Mouse (Mus musculus): ENCODE data around the gene Uqcrh. TPM values are rescaled to one million over a fixed set of nuclear protein-coding genes. Genes with fewer than 3 reads are reported as not detected.
A peak's percentile ranks its signal among the peaks of the same experiment; 100 is the strongest.

Gene Uqcrh
- polyA plus RNA-seq, 1 experiment from 2014 or later = 452 TPM

GRCm38 (mm10) chr4:116052526-116053293 is 22.2 kb downstream of the Uqcrh start:
- 10% methylated on average over 22 of the region's 22 CpGs for WGBS

GRCm38 (mm10) chr4:116049211-116049610 is 25.7 kb downstream of the Uqcrh start:
- H3K9me3 ChIP-seq = no peaks in the 10 kb centered on the region
- no peak overlapping the region for H3K9ac ChIP-seq (replicated peaks)
- no peak overlapping the region for H3K4me2 ChIP-seq
- no peak for ATAC-seq (ENCODE audit: insufficient number of reproducible peaks, insufficient read depth, low FRiP score, low TSS enrichment, low read depth)
- no peak overlapping the region for H3K4me3 ChIP-seq (replicated peaks)
- peaks cover 13% of the 10 kb centered on the region; the same call in 1 of the 2 replicates for H3K4me1 ChIP-seq (replicated peaks)
- H3K36me3 ChIP-seq = peaks cover 23% of the 10 kb centered on the region
- WGBS = 80% methylated on average over 3 of the region's 3 CpGs
- H3K27ac ChIP-seq = no peak overlapping the region
- H3K27me3 ChIP-seq = no peaks in the 10 kb centered on the region

More at GRCm38 (mm10) chr4:116052526-116053293, 22.2 kb downstream of the Uqcrh start:
- H3K36me3 ChIP-seq = peaks cover 11% of the 10 kb centered on the region
- peak overlapping the region; percentile 89 for H3K27ac ChIP-seq
- H3K4me1 ChIP-seq (replicated peaks) = peaks cover 16% of the 10 kb centered on the region; the same call in 1 of the 2 replicates
- no peaks in the 10 kb centered on the region for H3K27me3 ChIP-seq
- no peak for ATAC-seq (ENCODE audit: insufficient number of reproducible peaks, insufficient read depth, low FRiP score, low TSS enrichment, low read depth)
- H3K4me3 ChIP-seq (replicated peaks) = peak overlapping the region; percentile 53
- peak overlapping the region; percentile 80 for H3K4me2 ChIP-seq
- H3K9ac ChIP-seq (replicated peaks) = peak overlapping the region; percentile 63
- no peaks in the 10 kb centered on the region for H3K9me3 ChIP-seq

- H3K4me2 ChIP-seq = no peak overlapping the region
- no peak for ATAC-seq (ENCODE audit: insufficient number of reproducible peaks, insufficient read depth, low FRiP score, low TSS enrichment, low read depth)
- H3K27ac ChIP-seq = no peak overlapping the region
- no peak overlapping the region for H3K9ac ChIP-seq (replicated peaks)
- H3K9me3 ChIP-seq = no peaks in the 10 kb centered on the region
- peaks cover 11% of the 10 kb centered on the region; the same call in 1 of the 2 replicates for H3K4me1 ChIP-seq (replicated peaks)
- no peak overlapping the region for H3K4me3 ChIP-seq (replicated peaks)
- no peaks in the 10 kb centered on the region for H3K27me3 ChIP-seq
- H3K36me3 ChIP-seq = peaks cover 30% of the 10 kb centered on the region
- WGBS = 82% methylated on average over 7 of the region's 7 CpGs
Observed at GRCm38 (mm10) chr4:116048130-116048920, 26.5 kb downstream of the Uqcrh start.

- no peaks in the 10 kb centered on the region for H3K27me3 ChIP-seq
- no peak overlapping the region for H3K4me2 ChIP-seq
- 91% methylated on average over 1 of the region's 1 CpGs for WGBS
- H3K4me3 ChIP-seq (replicated peaks) = no peak overlapping the region
- peaks cover 36% of the 10 kb centered on the region for H3K36me3 ChIP-seq
- H3K27ac ChIP-seq = no peak overlapping the region
- no peak overlapping the region for H3K9ac ChIP-seq (replicated peaks)
- H3K4me1 ChIP-seq (replicated peaks) = peaks cover 7% of the 10 kb centered on the region; the same call in 1 of the 2 replicates
- H3K9me3 ChIP-seq = no peaks in the 10 kb centered on the region
- ATAC-seq (ENCODE audit: insufficient number of reproducible peaks, insufficient read depth, low FRiP score, low TSS enrichment, low read depth) = no peak
Observed at GRCm38 (mm10) chr4:116047681-116048080, 27.2 kb downstream of the Uqcrh start.

DNA sequence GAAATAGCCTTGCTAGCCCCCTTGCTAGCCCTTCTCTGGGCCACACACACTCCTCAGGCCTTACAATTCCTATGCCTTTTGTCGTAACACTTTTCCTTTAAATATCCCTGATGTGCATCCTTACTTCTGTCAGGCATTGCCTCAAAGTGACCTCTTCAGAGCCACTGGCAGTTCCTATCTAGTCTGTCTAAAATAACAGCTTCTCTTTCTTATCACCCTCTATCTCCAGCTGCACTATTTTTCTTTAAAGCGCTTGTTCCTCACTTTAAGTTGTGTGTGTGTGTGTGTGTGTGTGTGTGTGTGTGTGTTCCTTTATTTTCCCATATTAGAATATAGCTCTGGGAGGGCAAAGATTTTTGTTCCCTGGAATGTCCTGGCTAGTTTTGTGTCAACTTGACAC is 28.3 kb downstream of the Uqcrh start:
- ATAC-seq (ENCODE audit: insufficient number of reproducible peaks, insufficient read depth, low FRiP score, low TSS enrichment, low read depth) = no peak
- peaks cover 45% of the 10 kb centered on the region for H3K36me3 ChIP-seq
- no peak overlapping the region for H3K9ac ChIP-seq (replicated peaks)
- WGBS = 92% methylated on average over 2 of the region's 2 CpGs
- H3K9me3 ChIP-seq = no peaks in the 10 kb centered on the region
- H3K4me3 ChIP-seq (replicated peaks) = no peak overlapping the region
- no peak overlapping the region for H3K4me2 ChIP-seq
- no peaks in the 10 kb centered on the region for H3K4me1 ChIP-seq (replicated peaks)
- no peak overlapping the region for H3K27ac ChIP-seq
- no peaks in the 10 kb centered on the region for H3K27me3 ChIP-seq

- Histone ChIP-seq H3K4me3 (replicated peaks) (no peak overlapping the region), H3K27ac (no peak overlapping the region), H3K36me3 (peaks cover 55% of the 10 kb centered on the region), H3K9me3 (no peaks in the 10 kb centered on the region), H3K4me2 (no peak overlapping the region), H3K27me3 (no peaks in the 10 kb centered on the region), H3K9ac (replicated peaks) (no peak overlapping the region), H3K4me1 (replicated peaks) (no peaks in the 10 kb centered on the region)
- 85% methylated on average over 3 of the region's 3 CpGs for WGBS
- no peak for ATAC-seq (ENCODE audit: insufficient number of reproducible peaks, insufficient read depth, low FRiP score, low TSS enrichment, low read depth)
Observed at GRCm38 (mm10) chr4:116042186-116042585, 32.7 kb downstream of the Uqcrh start.

- no peak overlapping the region for H3K4me3 ChIP-seq (replicated peaks)
- H3K9me3 ChIP-seq = no peaks in the 10 kb centered on the region
- H3K4me2 ChIP-seq = no peak overlapping the region
- H3K36me3 ChIP-seq = peaks cover 65% of the 10 kb centered on the region
- H3K4me1 ChIP-seq (replicated peaks) = no peaks in the 10 kb centered on the region
- no peak overlapping the region for H3K27ac ChIP-seq
- no peak for ATAC-seq (ENCODE audit: insufficient number of reproducible peaks, insufficient read depth, low FRiP score, low TSS enrichment, low read depth)
- H3K9ac ChIP-seq (replicated peaks) = no peak overlapping the region
- no peaks in the 10 kb centered on the region for H3K27me3 ChIP-seq
- 86% methylated on average over 2 of the region's 2 CpGs for WGBS
Observed at GRCm38 (mm10) chr4:116040466-116040865, 34.4 kb downstream of the Uqcrh start.

- Histone ChIP-seq H3K27me3 (no peaks in the 10 kb centered on the region), H3K9me3 (no peaks in the 10 kb centered on the region), H3K9ac (replicated peaks) (no peak overlapping the region), H3K4me1 (replicated peaks) (no peaks in the 10 kb centered on the region), H3K4me3 (replicated peaks) (no peak overlapping the region), H3K4me2 (no peak overlapping the region), H3K27ac (no peak overlapping the region), H3K36me3 (peaks cover 55% of the 10 kb centered on the region)
- 85% methylated on average over 5 of the region's 5 CpGs for WGBS
- no peak for ATAC-seq (ENCODE audit: insufficient number of reproducible peaks, insufficient read depth, low FRiP score, low TSS enrichment, low read depth)
Observed at GRCm38 (mm10) chr4:116033374-116033773, 41.5 kb downstream of the Uqcrh start.

DNA sequence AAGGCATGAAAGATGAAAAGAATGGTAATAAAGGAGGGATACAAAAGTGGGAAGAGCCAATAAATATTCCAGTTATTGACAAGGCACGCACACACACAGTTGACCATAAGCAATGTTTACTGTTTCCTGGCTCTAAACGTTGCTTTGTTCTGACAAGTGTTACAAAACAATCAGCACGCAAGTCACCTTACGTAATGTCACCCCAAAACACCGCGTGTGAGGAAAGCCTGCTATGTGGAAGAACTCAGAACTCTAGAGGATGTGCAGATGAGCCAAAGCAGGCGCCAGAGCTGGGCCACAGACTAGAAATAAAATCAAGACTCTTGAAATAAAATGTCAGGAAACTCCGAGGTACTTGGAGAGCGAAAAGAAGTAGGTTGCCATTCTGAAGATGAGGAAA is 42.0 kb downstream of the Uqcrh start:
- ATAC-seq (ENCODE audit: insufficient number of reproducible peaks, insufficient read depth, low FRiP score, low TSS enrichment, low read depth) = no peak
- Histone ChIP-seq H3K27ac (no peak overlapping the region), H3K4me1 (replicated peaks) (no peaks in the 10 kb centered on the region), H3K9ac (replicated peaks) (no peak overlapping the region), H3K4me3 (replicated peaks) (no peak overlapping the region), H3K27me3 (no peaks in the 10 kb centered on the region), H3K9me3 (no peaks in the 10 kb centered on the region), H3K36me3 (peaks cover 54% of the 10 kb centered on the region), H3K4me2 (no peak overlapping the region)
- WGBS = 91% methylated on average over 9 of the region's 9 CpGs

DNA sequence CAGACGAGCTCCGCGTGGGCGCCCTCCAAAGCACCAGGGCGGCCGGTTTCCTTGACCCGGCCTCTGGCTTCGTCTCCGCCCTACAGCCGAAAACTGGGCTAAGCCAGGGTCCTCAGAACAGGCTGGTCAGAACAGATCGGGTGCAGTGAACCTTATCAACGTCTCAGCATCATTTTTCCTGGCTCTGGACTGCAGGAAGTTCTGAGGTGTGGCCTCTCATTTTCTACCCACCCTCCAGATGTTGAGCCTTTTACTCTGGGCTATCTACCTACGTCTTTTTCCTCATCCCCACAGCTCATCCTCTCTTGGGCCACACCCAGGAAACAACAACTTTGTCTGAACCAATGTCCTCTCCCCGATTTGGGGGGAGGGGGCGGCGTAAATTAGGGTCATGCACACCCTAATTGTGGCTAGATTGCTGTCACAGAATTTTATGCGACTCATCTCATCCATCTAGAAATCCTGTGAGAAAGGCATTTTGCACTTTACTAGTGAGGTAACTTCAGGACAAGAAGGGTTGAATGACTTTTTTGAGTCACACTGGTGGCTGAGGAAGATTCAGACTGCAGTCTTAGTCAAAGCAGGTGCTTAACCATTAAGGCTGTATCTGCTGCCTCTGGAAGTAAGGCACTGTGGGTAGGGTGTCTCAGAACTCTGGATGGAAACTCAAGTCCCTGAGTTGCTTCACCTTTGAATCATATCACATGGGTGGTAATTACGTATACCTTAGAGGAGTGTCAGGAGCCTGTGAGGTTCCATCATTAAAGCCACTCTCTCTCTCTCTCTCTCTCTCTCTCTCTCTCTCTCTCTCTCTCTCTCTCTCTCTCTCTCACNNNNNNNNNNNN is 56.7 kb downstream of the Uqcrh start, which contains the start of gene Faah:
TSS of gene Faah (minus strand) at position 25 of the 845 bp plus-strand sequence.
- no peak within 1 kb of the TSS for H3K27ac ChIP-seq
- 6% methylated on average over 18 of the region's 18 CpGs for WGBS

More for the DNA sequence above, 56.7 kb downstream of the Uqcrh start, which contains the start of gene Faah:
- H3K27me3 ChIP-seq = peaks cover 82% of the 10 kb centered on the region
- peak within 1 kb of the TSS; percentile 61 for H3K4me3 ChIP-seq (replicated peaks)
- peaks cover 23% of the 10 kb centered on the region for H3K4me1 ChIP-seq (replicated peaks)
- H3K9ac ChIP-seq (replicated peaks) = peak within 1 kb of the TSS; percentile 59
- H3K36me3 ChIP-seq = no peaks in the 10 kb centered on the region
- no peak for ATAC-seq (ENCODE audit: insufficient number of reproducible peaks, insufficient read depth, low FRiP score, low TSS enrichment, low read depth)
- 0 out of 2 replicates have a peak, but pooled peaks cover 3% of the 10 kb centered on the region for H3K9me3 ChIP-seq
- H3K4me2 ChIP-seq = peak within 1 kb of the TSS; percentile 99
